Mouse (Mus musculus) telencephalon, adult 2 months (tissue): ENCODE measurements around the gene Gm4353.

Experiments
- DNase-seq: peaks from one replicate; pipeline ENCODE4 v3.0.0-alpha.2; 2011; ENCODE audit warnings: low read depth, low spot score

Gene Gm4353

GRCm38 (mm10) chr7:116040470-116041019 is 43.9 kb downstream of the Gm4353 start:
- DNase-seq: no peak

GRCm38 (mm10) chr7:116039538-116040466 is 44.6 kb downstream of the Gm4353 start:
- DNase-seq: peak; percentile 52

GRCm38 (mm10) chr7:116039196-116039537 is 45.3 kb downstream of the Gm4353 start, which contains the start of gene 1110004F10Rik:
1110004F10Rik (plus strand) TSS chr7:116039397.
- DNase-seq: no peak

GRCm38 (mm10) chr7:116038511-116038910 is 45.9 kb downstream of the Gm4353 start, which contains the start of gene Sox6:
Sox6 (minus strand) TSS chr7:116038796.
- no peak for DNase-seq

- DNase-seq: no peak
Measured at GRCm38 (mm10) chr7:116038024-116038423, 46.4 kb downstream of the Gm4353 start.

- no peak for DNase-seq
Measured at GRCm38 (mm10) chr7:116036591-116037555, 47.6 kb downstream of the Gm4353 start.

GRCm38 (mm10) chr7:116035504-116035903 is 48.9 kb downstream of the Gm4353 start:
- no peak for DNase-seq

- no peak for DNase-seq
Measured at GRCm38 (mm10) chr7:116034282-116034758, 50.1 kb downstream of the Gm4353 start.

GRCm38 (mm10) chr7:116033371-116034241 is 50.8 kb downstream of the Gm4353 start:
- no peak for DNase-seq
